Mouse (Mus musculus) lung, postnatal 4 days (tissue): Measurements from ENCODE around the gene Efna1.

ENCODE experiments used
- DNase-seq, 2 experiments: peaks; one replicate each; pipeline ENCODE4 v3.0.0; 2021

Efna1 gene

GRCm38 (mm10) chr3:89305551-89306325, 24.8 kb upstream of the Efna1 start:
- DNase-seq: no peak

GRCm38 (mm10) chr3:89305105-89305504, 24.2 kb upstream of the Efna1 start:
- no peak for DNase-seq

GRCm38 (mm10) chr3:89304440-89304839, 23.5 kb upstream of the Efna1 start:
- DNase-seq: no peak

- DNase-seq: no peak
These were observed 19.6 kb upstream of the Efna1 start for GRCm38 (mm10) chr3:89300514-89300913.

- DNase-seq: no peak
These were observed 19.1 kb upstream of the Efna1 start for GRCm38 (mm10) chr3:89300071-89300470.

GRCm38 (mm10) chr3:89299499-89299898, 18.6 kb upstream of the Efna1 start:
- DNase-seq: peak in 1 of 2 experiments; percentile 43

GRCm38 (mm10) chr3:89298908-89299307, 18.0 kb upstream of the Efna1 start:
- DNase-seq: no peak

- DNase-seq: no peak
These were observed 15.9 kb upstream of the Efna1 start for GRCm38 (mm10) chr3:89296761-89297396.

- no peak for DNase-seq
These were observed 14.8 kb upstream of the Efna1 start for GRCm38 (mm10) chr3:89295685-89296230.

- no peak for DNase-seq
These were observed 13.3 kb upstream of the Efna1 start for GRCm38 (mm10) chr3:89294195-89294594.

GRCm38 (mm10) chr3:89293247-89293918, 12.4 kb upstream of the Efna1 start:
- DNase-seq: no peak

GRCm38 (mm10) chr3:89292303-89292702, 11.4 kb upstream of the Efna1 start:
- DNase-seq: no peak

GRCm38 (mm10) chr3:89291874-89292273, 10.9 kb upstream of the Efna1 start:
- no peak for DNase-seq

- no peak for DNase-seq
These were observed 7.6 kb upstream of the Efna1 start for GRCm38 (mm10) chr3:89288503-89288928.

GRCm38 (mm10) chr3:89287286-89287685, 6.3 kb upstream of the Efna1 start:
- DNase-seq: no peak

GRCm38 (mm10) chr3:89285526-89285925, 4.6 kb upstream of the Efna1 start:
- DNase-seq: no peak

GRCm38 (mm10) chr3:89284261-89284660, 3.3 kb upstream of the Efna1 start:
- DNase-seq: no peak

- no peak for DNase-seq
These were observed 1.3 kb upstream of the Efna1 start for GRCm38 (mm10) chr3:89282291-89282643.

GRCm38 (mm10) chr3:89281579-89282290, 793 bp upstream of the Efna1 start:
- DNase-seq: peak; percentile 90 to 91

- DNase-seq: peak; percentile 56 to 72
These were observed 814 bp downstream of the Efna1 start for GRCm38 (mm10) chr3:89280050-89280605.

GRCm38 (mm10) chr3:89279153-89279890, 1.6 kb downstream of the Efna1 start:
- peak; percentile 91 to 93 for DNase-seq

GRCm38 (mm10) chr3:89278643-89279042, 2.3 kb downstream of the Efna1 start:
- DNase-seq: peak in 1 of 2 experiments; percentile 10
